Mouse (Mus musculus) intestine, embryonic 16.5 days (tissue): Measurements from ENCODE around the gene Nras. TPM values are rescaled to one million over a fixed set of nuclear protein-coding genes. Genes with fewer than 3 reads are reported as not detected.

Source experiments
- ATAC-seq: fragments of 200-750 bp; cut with Nextera tagmentation; 2 replicates; pipeline ENCODE4 v1.8.0; 2017; ENCODE audit warnings: moderate TSS enrichment, moderate library complexity
- H3K27ac ChIP-seq: fragments of 300-500 bp; sonication (generic); 2 replicates; pipeline ENCODE4 v1.5.1; 2014; ENCODE audit warnings: mild to moderate bottlenecking, low read length
- H3K27me3 ChIP-seq: fragments of 300-500 bp; sonication (generic); replicated peaks from 2 replicates; pipeline ENCODE4 v1.6.1; 2014; ENCODE audit warnings: low read length, control low read depth, mixed read lengths; ENCODE audit not compliant: control insufficient read depth, insufficient read depth
- H3K36me3 ChIP-seq: fragments of 300-500 bp; sonication (generic); 2 replicates; pipeline ENCODE4 v1.6.1; 2014; ENCODE audit warnings: low read length, control low read depth; ENCODE audit not compliant: control insufficient read depth, insufficient read depth
- H3K4me1 ChIP-seq: fragments of 300-500 bp; sonication (generic); 2 replicates; pipeline ENCODE4 v1.6.1; 2014; ENCODE audit warnings: low read length, control low read depth, mixed read lengths; ENCODE audit not compliant: control insufficient read depth, insufficient read depth
- H3K4me2 ChIP-seq: fragments of 300-500 bp; sonication (generic); 2 replicates; pipeline ENCODE4 v1.6.1; 2014; ENCODE audit warnings: low read depth, low read length, control low read depth
- H3K4me3 ChIP-seq: fragments of 300-500 bp; sonication (generic); 2 replicates; pipeline ENCODE4 v1.5.1; 2014; ENCODE audit warnings: mild to moderate bottlenecking, low read length
- H3K9ac ChIP-seq: fragments of 300-500 bp; sonication (generic); 2 replicates; pipeline ENCODE4 v1.6.1; 2014; ENCODE audit warnings: low read depth, low read length
- H3K9me3 ChIP-seq: fragments of 300-500 bp; sonication (generic); 2 replicates; pipeline ENCODE4 v1.6.1; 2016; ENCODE audit warnings: low read length, control low read depth; ENCODE audit not compliant: control insufficient read depth
- WGBS: fragments of 180-500 bp; shearing (Covaris S2); extraction: QIAGEN DNeasy Blood & Tissue Kit; methylation state at CpG from one replicate; pipeline ENCODE4 v1.1.7; 2014; 5-methylcytosine and 5-hydroxymethylcytosine counted together
- polyA plus RNA-seq: library from polyadenylated mRNA; unstranded; fragments of >200 nt; fragmentation: Nextera tagmentation; extraction: Ambion mirVana; gene quantifications from 2 replicates; pipeline ENCODE4 v1.2.1, GENCODE M21; 2015

The Nras gene
- polyA plus RNA-seq, result 76.1 and 76.3 TPM in 2 replicates

DNA sequence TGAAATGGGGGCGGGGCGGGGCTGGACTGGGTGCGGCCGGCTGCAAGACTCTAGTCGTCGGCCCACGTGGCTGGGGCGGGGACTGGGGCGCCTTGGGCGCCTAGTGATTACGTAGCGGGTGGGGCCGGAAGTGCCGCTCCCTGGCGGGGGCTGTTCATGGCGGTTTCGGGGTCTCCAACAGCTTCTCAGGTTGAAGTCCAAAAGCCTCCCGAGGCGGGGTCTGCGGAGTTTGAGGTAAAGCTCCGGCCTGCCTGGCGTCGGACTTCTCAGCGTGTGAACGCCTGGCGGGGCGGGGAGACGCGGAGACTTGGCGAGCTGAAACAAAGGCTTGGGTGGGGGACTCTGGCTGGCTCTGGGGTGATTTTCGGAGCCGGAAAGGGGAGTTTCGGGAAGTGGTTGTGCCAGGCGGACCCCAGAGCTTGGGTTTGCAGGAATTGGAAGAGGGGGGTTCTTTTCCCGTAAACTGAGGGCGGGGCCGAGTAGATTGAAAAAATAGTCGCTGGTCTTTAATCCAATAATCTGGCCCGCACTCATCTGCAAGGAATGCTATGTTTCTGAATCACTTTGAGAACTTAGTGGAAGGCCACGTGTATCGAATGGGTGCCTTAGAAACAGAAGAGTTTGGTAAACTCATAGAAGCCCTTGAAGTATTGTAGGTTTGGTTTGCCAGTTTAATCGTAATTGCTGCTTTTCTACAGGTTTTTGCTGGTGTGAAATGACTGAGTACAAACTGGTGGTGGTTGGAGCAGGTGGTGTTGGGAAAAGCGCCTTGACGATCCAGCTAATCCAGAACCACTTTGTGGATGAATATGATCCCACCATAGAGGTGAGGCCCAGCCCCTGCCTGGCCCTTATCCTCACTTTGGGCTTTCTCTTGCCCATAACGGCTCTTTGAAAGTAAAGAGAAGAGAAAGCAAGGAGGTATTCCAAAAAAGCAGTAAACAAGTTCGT lies at the start of gene Nras:
Gene Nras, plus strand, starts transcription at position 79 of the 951 bp plus-strand sequence.
- H3K9ac ChIP-seq, result peak within 1 kb of the TSS; percentile 92
- H3K4me2 ChIP-seq, result peak within 1 kb of the TSS; percentile 72
- WGBS, result 2% methylated on average over 46 of the region's 46 CpGs
- H3K4me3 ChIP-seq, result peak within 1 kb of the TSS; percentile 84
- peaks cover 4% of the 10 kb centered on the region; the same call in 1 of the 2 replicates for H3K4me1 ChIP-seq
- H3K27ac ChIP-seq, result peak within 1 kb of the TSS; percentile 96
- peak; percentile 97 for ATAC-seq
- no peaks in the 10 kb centered on the region for H3K9me3 ChIP-seq
- no peaks in the 10 kb centered on the region for H3K27me3 ChIP-seq
- peaks cover 14% of the 10 kb centered on the region for H3K36me3 ChIP-seq

DNA sequence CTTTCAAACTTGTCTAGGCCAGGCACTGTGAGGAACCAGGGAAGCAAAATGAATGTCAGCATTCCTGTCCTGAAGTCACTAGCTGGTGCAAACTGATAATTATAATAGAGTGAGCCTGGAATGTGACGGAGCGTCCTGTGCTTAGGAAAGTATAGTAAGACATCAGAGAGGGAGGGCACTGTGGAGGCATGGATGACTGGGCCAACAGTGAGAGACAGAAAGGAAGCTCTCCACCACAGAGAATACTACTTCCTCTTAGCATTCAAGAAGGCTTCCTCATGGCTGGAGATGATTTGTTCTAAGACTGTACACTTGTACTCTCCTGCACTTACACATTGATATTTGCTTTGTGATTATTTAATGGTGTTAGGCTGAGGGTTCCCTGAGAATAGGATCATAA lies 40.7 kb upstream of the Nras start:
- no peak overlapping the region for H3K4me2 ChIP-seq
- H3K9ac ChIP-seq, result no peak overlapping the region
- WGBS, result 80% methylated on average over 2 of the region's 2 CpGs

DNA sequence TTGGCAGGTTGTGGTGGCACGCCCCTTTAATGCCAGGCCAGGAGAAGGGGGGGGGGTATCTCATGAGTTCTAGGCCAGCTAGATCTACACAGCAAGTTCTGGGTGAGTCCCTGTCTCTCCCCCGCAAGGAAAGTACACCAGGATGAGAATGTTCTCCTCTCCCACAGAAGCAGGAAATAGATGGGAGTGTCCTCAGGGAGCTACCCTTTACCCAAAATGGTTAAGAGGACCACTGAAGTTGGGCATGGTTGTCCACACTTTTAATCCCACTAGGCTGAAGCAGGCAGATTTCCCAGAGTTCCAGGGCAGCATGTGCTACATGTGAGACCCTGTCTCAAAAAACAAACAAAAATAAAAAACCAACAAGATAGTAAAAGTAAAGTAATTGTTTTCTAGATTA lies 38.6 kb upstream of the Nras start:
- Histone ChIP-seq H3K36me3 (no peaks in the 10 kb centered on the region), H3K4me2 (peak overlapping the region; percentile 53; the same call in 1 of the 2 replicates), H3K27ac (peak overlapping the region; percentile 95; the same call in 1 of the 2 replicates), H3K27me3 (no peaks in the 10 kb centered on the region), H3K4me3 (no peak overlapping the region), H3K9ac (no peak overlapping the region), H3K9me3 (no peaks in the 10 kb centered on the region), H3K4me1 (peaks cover 9% of the 10 kb centered on the region)
- WGBS, result 91% methylated on average over 2 of the region's 2 CpGs
- ATAC-seq, result no peak

More for the DNA sequence above, 40.7 kb upstream of the Nras start:
- no peak for ATAC-seq
- Histone ChIP-seq H3K4me3 (no peak overlapping the region), H3K27me3 (no peaks in the 10 kb centered on the region), H3K36me3 (no peaks in the 10 kb centered on the region), H3K4me1 (peaks cover 7% of the 10 kb centered on the region), H3K27ac (no peak overlapping the region), H3K9me3 (no peaks in the 10 kb centered on the region)

DNA sequence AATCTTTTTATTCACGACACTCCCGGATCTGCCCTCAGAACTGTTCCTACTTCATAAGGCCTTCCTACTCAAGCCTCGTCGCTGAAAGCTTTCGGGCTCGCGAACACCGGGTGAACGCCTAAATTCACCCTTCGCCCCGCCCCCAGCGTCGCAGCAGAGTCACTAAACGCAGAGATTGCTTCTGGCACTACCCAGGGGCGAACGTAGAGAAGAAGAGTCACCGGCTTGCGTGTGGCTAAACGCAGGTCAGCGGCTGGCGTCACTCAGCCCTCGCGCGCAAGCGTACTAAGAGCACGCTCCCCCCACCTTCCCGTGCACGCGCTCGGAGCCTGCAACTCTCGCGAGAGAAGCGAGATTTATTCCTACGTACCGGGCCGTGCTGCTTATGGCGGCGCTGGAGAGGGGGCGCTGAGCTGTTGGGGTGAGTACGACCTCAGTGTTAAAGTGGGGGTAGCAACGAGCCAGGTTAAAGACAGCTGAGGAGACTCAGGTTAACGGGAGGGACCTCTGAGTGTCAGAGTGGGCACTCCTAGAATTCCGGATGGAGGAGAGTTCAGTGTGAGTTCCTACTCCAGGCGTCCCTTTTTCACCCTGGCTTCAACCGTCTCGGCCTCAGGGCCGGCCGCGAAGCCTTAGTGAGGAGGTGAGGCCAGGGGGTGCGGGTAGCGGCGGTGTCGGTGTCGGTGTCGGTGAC lies 37.7 kb upstream of the Nras start, which contains the start of gene Csde1:
Gene Csde1, plus strand, starts transcription at position 178 of the 694 bp plus-strand sequence.
- Histone ChIP-seq H3K27me3 (no peaks in the 10 kb centered on the region), H3K4me3 (peak within 1 kb of the TSS; percentile 90), H3K4me1 (peaks cover 9% of the 10 kb centered on the region), H3K4me2 (peak within 1 kb of the TSS; percentile 66), H3K36me3 (no peaks in the 10 kb centered on the region), H3K9ac (peak within 1 kb of the TSS; percentile 99), H3K27ac (peak within 1 kb of the TSS; percentile 96), H3K9me3 (no peaks in the 10 kb centered on the region)
- WGBS, result under 1% methylated on average over 55 of the region's 55 CpGs
- peak; percentile 93 for ATAC-seq

DNA sequence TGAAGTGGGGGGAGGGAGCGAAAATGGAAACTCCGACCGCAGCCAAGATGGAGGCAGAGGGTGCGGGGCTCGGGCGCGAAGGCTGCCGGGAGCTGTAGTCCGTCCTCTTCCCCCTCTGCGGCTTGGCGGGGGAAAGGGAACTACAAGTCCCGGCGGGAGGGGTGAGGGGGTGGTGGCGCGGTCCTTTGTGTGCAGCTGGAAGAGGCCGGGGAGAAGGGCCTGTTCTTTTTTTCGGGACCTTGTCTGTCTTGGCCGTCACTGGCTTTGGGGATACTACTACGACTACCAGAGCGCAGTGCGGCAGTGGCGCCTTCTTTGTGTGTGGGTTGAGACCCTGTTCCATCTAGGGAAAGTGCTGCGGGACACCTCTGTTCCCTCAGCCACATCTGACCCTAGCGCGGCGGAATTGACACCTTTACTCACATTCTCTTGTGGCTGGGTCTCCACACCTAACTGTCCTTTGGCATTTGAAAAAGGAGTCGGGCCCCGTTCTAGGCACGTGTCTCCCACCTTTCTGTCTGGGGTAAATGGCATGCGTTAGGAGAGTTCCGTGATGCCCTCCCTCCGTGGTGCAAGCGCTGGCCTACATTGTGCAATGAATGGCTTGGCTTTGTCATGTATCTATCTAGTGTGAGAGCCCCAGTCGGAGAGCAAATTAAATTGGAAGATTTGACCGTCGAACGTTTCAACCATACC lies 37.0 kb upstream of the Nras start:
- Histone ChIP-seq H3K9ac (peak overlapping the region; percentile 99), H3K27me3 (no peaks in the 10 kb centered on the region), H3K36me3 (no peaks in the 10 kb centered on the region), H3K4me3 (peak overlapping the region; percentile 90), H3K27ac (peak overlapping the region; percentile 96), H3K4me1 (peaks cover 9% of the 10 kb centered on the region), H3K4me2 (peak overlapping the region; percentile 66), H3K9me3 (no peaks in the 10 kb centered on the region)
- ATAC-seq, result peak; percentile 93
- under 1% methylated on average over 34 of the region's 37 CpGs for WGBS

DNA sequence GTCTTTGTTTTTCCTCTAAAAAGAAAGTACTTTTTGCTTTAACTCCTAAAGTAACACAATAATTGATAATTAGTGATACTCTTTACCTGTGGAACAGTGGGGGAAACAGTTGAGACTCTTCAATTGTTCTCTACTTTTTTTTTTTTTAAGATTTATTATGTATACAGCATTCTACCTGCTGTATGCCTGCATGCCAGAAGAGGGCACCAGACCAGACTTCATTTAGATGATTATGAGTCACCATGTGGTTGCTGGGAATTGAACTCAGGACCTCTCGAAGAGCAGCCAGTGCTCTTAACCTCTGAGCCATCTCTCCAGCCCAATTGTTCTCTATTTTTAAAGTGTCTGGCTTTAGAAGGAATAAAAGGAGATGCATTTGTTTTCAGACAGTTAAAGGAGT lies 31.9 kb upstream of the Nras start:
- WGBS, result 88% methylated on average over 1 of the region's 1 CpGs
- H3K36me3 ChIP-seq, result 0 out of 2 replicates have a peak, but pooled peaks cover 5% of the 10 kb centered on the region
- no peak for ATAC-seq
- no peak overlapping the region for H3K9ac ChIP-seq
- H3K4me1 ChIP-seq, result peaks cover 9% of the 10 kb centered on the region
- H3K4me3 ChIP-seq, result no peak overlapping the region
- no peak overlapping the region for H3K27ac ChIP-seq
- no peak overlapping the region for H3K4me2 ChIP-seq
- no peaks in the 10 kb centered on the region for H3K27me3 ChIP-seq
- H3K9me3 ChIP-seq, result no peaks in the 10 kb centered on the region

DNA sequence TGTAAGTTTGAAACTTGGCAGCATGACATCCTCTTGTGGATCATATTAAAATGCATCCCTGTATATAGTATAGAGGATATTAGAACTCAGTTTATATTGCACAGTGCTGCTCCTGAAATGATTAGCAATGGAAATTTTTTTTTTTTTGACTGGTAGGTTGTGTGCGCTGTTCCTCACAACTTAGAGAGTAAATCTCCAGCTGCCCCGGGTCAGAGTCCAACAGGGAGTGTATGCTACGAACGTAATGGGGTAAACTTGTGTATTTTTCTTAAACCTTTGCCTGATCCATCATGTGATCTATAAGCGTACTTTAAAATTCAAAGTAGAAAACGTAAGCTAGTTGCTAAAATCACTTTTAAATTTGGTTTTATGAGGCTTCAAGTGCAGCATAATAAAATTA lies 17.8 kb upstream of the Nras start:
- peaks cover 6% of the 10 kb centered on the region; the same call in 1 of the 2 replicates for H3K36me3 ChIP-seq
- 0 out of 2 replicates have a peak, but pooled peaks cover 5% of the 10 kb centered on the region for H3K4me1 ChIP-seq
- H3K4me3 ChIP-seq, result no peak overlapping the region

DNA sequence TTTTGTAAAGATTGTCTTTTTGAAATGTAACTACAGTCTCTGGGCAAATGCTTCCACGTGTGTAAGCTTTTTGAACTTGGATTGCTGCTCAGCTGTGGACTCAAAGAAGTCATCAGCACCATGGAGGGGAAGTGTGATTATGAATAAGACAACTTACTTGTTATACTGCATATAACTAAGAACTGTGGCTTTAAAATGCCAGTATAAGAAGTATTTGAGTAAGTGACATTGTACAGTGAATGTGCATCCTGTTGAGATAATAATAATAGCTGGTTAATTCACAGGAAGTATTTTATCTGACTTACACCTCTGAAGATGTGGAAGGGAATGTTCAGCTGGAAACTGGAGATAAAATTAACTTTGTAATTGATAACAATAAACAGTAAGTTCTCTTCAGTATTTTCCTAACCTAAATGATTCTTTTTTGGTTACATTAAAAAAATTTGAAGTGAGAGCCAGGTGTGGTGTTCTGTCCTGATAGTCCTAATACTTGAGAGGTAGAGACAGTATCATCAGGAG lies 17.2 kb upstream of the Nras start:
- no peak overlapping the region for H3K4me2 ChIP-seq
- no peaks in the 10 kb centered on the region for H3K27me3 ChIP-seq
- 0 out of 2 replicates have a peak, but pooled peaks cover 5% of the 10 kb centered on the region for H3K4me1 ChIP-seq
- H3K27ac ChIP-seq, result no peak overlapping the region
- 68% methylated on average over 1 of the region's 1 CpGs for WGBS
- no peak for ATAC-seq
- no peak overlapping the region for H3K9ac ChIP-seq
- no peak overlapping the region for H3K4me3 ChIP-seq
- H3K36me3 ChIP-seq, result peaks cover 9% of the 10 kb centered on the region; the same call in 1 of the 2 replicates
- no peaks in the 10 kb centered on the region for H3K9me3 ChIP-seq

More for the DNA sequence above, 17.8 kb upstream of the Nras start:
- H3K9ac ChIP-seq, result no peak overlapping the region
- H3K27me3 ChIP-seq, result no peaks in the 10 kb centered on the region
- no peaks in the 10 kb centered on the region for H3K9me3 ChIP-seq
- no peak overlapping the region for H3K27ac ChIP-seq
- WGBS, result 69% methylated on average over 6 of the region's 6 CpGs
- ATAC-seq, result peak; percentile 83
- no peak overlapping the region for H3K4me2 ChIP-seq
